Mouse (Mus musculus): ENCODE results near the gene Plagl1.
A peak's percentile ranks its signal among the peaks of the same experiment; 100 is the strongest.

Gene Plagl1

DNA sequence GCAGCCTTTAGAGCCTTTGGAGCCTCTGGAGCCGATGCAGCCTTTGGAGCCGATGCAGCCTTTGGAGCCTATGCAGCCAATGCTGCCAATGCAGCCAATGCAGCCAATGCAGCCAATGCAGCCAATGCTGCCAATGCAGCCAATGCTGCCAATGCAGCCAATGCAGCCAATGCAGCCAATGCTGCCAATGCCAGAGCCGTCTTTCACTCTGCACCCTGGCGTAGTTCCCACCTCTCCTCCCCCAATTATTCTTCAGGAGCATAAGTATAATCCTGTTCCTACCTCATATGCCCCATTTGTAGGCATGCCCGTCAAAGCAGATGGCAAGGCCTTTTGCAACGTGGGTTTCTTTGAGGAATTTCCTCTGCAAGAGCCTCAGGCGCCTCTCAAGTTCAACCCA, 67.6 kb downstream of the Plagl1 start:
- DNase-seq (ENCODE audit: low spot score in 2 of 2): no peak

DNA sequence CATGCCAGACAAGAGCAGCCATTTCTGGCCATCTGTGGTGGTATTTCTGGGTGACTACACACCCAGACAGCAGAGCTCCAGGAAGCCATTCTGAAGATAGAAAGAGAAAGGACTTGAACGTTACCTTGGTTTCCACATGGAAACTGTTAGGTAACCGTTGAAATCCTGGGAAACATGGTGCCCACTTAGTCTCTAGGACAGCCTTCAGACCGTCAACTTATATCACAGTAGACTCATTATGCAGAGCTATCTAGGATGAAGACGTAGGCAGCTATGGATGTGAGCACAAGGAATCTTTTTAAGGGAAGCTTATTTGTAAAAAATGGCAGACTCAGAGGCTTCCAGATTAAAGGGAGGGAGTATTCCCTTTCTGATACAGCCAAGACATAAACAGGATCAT, 73.5 kb downstream of the Plagl1 start:
- DNase-seq (ENCODE audit: low spot score in 2 of 2): no peak

DNA sequence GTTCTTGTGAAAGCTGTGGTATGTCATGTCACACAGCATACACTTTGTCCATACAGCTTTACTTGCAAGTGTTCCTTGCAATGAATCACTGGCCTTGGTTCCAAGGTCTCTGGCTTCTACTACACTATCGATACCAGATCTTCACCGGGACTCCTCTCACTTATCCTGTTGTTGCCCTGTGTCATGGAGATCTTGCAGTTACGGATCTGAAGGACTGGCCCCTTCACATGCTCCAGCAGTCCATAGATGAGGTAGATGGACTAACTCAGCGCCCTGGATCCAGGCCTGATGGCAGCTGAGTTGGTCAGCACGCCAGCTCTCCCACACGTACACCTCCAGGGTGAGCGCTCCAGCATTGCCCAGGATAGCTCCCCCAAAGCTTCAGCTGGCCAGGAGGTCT, 75.0 kb downstream of the Plagl1 start:
- DNase-seq (ENCODE audit: low spot score in 2 of 2): no peak

DNA sequence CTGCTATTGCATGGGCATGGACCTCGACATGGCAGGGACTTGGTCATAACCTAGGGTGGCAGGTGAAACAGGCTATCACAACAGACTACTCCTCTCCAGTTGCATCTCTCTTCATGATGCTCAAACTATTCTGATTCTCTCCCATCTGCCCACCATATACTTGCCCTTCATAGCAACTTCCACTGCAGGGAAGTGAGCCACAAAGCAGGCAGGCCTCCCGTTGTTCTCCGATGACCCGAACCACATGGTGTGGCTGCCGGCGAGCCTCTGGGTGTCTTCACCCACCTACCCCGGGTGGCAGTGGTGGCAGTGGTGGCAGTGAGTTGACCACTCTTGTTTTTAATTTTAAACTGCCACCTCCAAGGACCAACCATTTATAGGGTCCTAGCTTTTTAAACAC, 75.4 kb downstream of the Plagl1 start:
- no peak for DNase-seq (ENCODE audit: low spot score in 2 of 2)

DNA sequence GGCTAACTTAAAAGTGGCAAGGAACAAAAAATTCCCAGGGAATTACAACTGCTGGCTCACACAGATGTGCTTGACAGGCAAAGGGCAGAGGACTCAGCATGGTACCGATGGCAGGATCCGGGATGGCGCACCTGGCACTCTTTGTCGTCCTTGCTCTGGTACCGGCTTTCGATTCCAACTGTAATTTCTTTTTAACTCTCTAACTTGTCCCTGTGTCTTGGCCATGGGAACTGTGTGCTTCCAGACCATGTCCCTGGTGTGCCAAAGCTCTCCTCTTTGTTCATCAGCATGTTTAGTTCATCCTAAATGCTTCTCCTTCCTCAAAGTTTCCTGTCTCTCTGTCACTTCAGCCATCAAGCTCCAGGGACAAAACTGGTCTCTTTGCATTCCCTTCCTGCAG, 77.6 kb downstream of the Plagl1 start:
- DNase-seq (ENCODE audit: low spot score in 2 of 2): no peak

DNA sequence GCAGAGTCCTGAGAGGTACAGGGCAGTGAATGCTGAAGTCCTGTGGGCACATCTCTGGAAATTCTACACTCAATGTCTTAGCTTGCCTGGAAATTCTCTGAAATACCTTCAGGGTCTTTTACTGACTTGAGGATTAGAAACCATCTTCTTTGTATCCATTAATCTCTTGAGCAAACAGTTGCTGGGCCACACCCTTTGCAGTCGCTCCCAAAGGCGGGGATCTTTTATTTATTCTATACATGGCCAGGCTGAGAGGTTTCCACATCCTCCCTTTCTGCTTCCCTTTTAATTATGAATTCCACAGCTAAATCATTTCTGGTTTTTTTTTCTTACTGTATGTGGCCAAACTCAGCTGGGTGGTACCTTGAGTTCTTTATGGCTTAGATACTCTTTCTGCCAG, 80.1 kb downstream of the Plagl1 start:
- no peak for DNase-seq (ENCODE audit: low spot score in 2 of 2)

DNA sequence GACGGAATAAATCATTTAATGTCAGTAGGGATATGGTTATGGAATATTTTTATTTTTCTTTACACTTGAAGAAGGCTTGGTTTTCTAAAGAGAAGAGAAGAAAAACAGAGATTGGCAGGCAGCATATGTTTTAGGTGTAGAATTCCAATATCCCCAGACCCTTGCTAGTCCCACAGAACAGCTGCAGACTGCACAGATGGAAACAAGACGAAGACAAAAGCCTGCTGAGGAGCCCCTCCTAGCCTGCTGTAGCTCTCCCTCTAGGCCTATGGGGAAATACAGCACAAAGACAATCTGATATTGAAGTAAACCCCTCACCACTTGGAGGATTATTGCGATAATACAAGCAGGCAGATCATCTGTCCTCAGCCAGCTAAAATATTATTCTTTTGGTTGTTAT, 90.1 kb downstream of the Plagl1 start:
- no peak for DNase-seq (ENCODE audit: low spot score in 2 of 2)

DNA sequence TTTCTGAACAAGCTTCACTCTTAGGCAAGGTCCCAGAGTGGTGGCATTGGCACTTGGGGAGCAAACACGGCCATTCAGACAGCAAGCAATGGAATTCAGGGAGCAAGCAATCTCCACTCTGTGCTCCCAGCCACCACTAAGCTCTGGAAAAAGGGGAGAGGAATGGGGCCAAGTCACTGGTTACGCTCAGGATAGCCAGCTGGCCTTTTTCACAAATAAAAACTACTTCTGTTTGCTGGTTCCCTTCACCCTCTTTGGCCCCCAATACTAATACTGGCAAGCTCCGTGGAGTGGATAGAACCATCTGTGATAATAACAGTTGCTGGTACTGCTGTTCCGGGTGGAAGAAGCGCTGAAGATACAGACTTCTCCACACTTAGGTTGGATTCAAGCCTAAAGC, 91.0 kb downstream of the Plagl1 start:
- DNase-seq (ENCODE audit: low spot score in 2 of 2): no peak

DNA sequence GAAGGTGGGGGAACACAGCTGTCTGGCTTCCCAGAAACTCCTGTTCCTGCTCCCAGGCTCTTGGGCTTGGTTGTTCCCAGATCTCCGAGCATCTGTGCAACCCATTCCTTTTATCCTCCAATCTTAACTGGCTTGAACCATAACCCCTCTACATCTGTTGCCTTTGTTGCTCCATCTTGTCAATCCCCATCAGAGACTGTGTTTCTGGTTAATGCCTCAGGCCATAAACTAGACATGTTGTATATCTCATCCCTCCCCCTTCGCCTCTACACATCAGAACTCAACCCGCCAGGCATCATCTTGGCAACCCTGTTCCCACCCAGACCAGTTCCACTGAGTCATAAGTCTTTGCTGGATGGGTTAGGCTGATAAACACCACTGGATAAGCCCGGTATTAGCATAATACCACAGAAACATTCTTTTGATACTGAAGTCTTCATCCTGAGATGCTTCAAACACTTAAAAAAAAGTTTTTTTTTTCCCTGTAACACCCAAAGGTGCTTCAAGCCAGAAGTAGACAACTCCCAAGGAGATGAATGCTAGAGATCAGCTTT, 92.6 kb downstream of the Plagl1 start:
- no peak for DNase-seq (ENCODE audit: low spot score in 2 of 2)

DNA sequence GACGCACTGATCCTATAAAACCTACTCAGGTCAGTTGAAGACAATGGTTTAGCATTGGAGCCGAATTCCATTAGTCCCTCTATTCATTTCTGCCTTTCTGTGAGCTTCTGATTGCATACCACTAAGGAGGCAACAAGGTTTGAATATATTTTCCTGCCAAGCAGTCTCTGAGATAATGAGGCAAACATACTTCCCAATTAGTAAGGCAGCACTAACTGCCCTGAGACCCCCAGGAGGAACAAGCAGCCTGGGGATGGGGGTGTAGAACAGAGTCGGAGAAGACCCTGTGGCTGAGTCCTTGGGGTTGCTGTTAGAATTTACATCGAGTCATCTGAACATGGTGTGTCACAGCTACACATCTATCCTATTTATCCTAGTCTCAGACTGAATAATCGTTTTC, 95.1 kb downstream of the Plagl1 start:
- DNase-seq (ENCODE audit: low spot score in 2 of 2): no peak

DNA sequence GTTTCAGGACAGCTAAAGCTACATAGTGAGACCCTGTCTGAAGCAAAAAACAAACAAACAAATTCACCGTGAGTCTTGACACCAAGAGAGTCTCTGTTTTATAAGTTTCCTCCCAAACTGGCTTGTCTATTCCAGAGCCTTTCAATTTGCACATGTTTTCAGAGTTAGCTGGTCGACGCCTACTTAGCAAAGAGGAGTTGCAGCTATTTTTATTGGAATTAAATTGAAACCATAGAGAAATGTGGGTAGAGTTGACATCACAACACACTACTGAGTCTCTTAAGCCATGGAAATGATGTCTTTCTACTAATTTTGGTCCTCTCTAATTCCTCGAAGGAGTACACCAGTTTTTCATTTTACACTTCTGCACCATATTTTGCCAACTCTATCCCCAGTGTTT, 100.6 kb downstream of the Plagl1 start:
- DNase-seq (ENCODE audit: low spot score in 2 of 2): no peak

DNA sequence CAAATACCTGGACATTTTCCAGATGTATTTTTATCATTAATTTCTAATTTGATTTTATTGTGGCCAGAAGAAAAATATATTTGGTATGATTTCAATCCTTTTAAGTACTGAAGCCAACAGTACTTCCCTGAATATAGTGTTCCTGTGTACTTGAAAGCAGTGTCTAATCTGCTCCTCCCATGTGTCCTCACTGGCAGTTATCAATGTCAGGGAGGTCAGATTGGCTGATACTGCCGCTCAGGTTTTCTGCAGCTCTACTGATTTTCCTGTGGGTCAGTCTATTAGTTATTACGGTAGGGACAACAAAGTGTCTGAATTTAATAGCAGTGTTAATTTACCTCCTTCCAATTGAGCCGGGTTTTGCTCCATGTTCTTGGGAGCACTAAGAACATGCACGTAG, 101.7 kb downstream of the Plagl1 start:
- no peak for DNase-seq (ENCODE audit: low spot score in 2 of 2)

DNA sequence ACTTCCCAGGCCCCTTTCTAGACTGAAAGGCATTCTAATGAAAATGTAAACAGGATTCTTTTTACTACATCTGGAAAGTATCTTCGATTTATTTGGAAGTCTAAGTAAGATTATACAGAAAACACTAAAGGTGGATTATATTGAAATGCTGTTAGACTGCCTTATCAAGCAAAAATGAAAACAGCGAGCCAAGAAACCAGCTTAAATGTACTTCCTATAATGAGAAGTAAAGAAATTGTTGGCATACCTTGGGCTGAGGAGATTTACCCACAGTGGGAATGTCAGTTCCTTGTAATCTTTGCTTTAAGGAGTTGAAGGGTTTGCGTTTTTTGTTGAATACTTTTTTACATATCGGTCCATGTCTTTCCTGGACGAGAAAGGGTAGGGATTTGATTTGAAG, 108.2 kb downstream of the Plagl1 start:
- no peak for DNase-seq (ENCODE audit: low spot score in 2 of 2)

DNA sequence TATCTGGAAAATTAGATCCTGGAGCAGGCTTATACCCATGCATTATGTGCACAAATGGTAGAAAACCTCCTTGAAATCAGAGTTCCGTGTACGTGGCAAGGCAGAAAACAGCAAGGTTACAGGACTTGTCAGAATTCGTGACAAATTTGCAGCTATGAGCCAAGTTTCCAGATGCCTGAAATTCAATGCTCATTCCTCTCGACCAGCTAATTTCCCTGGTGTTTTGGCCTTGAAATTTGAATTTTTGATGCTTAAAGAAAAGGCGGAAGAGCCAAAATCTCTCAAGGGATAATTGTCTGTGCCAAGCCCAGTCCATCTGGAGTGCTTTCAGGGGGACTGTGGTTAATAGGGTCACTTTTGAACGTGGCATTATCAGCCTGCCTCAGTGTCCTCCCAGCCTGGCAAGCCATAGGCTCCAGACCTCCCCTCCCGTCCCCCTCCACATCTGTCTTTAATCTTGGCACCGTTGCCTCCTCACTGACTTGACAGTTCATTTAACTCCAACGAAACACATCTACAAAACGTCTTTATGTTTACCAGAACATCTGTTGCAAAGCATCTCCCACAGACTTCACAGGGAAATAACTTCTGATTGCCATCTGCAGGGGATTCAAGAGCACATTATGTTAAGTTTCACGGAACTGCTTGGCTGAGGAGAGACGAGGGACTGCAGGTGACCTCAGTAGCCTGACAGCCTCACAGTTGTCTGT, 110.6 kb downstream of the Plagl1 start:
- DNase-seq (ENCODE audit: low spot score in 2 of 2): peak in 1 of 2 experiments; percentile 28

DNA sequence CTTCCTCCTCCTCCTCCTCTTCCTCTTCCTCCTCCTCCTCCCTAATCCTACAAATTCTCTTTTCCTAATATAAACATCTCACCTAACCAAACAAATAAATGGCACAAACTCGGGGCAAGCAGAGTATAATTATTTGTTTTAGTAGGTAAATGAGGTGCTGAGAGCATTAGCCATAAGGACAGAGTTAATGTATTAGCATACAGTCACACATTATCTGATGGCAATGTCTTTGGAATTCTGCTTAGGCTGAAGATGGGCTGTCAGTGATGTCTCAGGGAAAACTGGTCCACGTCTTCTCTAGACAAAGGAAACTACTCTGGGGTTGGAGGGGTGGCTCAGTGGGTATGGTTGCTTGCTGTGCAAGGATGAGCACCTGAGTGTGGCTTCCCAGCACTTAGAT, 111.2 kb downstream of the Plagl1 start:
- no peak for DNase-seq (ENCODE audit: low spot score in 2 of 2)

DNA sequence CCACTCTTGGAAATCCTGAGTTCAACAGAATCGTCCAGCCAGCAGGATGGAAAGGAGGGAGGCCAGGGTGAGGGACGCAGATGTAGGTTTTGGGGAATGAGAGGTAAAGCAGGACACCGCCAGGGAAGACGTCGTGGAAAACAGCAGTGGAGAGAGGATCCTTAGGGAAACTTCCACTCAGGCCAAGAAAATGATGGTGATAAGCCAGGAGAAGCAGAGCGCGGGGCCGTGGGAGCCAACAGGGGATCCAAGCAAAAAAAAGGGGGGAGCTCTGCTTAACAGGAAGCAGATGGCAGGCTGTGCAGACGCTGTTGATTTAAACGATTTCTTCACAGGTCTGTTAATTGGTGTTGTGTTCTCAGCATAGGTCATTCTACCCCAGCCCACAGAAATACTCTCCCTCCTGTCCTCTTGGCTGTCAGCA, 112.5 kb downstream of the Plagl1 start:
- DNase-seq (ENCODE audit: low spot score in 2 of 2): peak in 1 of 2 experiments; percentile 28

DNA sequence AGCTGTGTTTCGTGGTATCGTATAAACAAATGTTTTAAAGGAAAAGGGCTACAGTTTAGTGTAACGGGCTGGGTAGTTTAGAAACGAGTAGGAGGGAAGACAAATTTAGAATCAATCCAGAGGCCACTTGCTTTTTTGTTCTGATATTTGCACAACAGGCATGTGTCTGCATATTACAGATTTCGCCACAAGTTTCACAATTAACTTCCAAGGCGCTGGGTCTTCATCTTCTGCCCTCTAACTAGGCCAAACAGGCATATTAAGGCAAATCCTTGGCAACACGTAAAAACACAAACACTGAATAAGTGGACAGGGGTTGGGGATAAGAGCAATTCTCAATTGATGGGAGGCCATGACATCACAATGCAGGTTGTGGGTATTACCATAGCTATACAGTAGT, 115.6 kb downstream of the Plagl1 start:
- DNase-seq (ENCODE audit: low spot score in 2 of 2): no peak

DNA sequence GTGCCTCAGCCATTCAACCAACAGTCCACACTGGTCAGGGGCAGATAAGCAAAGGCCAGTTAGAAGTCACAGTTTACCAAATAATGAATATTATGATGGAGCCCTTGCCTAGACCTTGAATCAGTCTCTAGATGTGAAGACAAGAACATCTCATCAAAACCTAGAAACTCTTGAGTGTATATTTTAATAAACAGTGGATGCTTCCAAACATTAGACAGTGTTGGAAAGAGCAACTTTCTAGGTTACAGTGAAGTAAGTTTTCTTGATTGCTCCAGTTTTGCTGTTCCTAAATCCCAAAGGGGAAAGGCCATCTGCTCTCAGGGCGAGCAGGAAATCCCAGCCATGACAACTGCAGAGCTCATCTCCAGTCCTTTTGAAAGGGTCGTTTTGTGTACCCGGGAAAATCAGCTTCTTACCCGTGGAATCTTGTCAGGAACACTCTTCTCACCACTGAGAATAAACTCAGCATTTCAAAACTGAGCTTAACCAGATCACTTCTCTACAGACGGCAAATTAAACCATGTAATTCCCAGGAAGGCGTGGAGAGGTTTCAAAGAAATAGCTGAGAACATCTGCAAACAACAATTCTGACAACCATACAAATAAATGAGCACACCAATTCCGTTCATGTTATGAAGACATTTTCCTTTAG, 117.8 kb downstream of the Plagl1 start, which contains the start of gene Zc2hc1b:
TSS of gene Zc2hc1b (minus strand) at position 51 of the 652 bp plus-strand sequence.
- no peak for DNase-seq (ENCODE audit: low spot score in 2 of 2)

DNA sequence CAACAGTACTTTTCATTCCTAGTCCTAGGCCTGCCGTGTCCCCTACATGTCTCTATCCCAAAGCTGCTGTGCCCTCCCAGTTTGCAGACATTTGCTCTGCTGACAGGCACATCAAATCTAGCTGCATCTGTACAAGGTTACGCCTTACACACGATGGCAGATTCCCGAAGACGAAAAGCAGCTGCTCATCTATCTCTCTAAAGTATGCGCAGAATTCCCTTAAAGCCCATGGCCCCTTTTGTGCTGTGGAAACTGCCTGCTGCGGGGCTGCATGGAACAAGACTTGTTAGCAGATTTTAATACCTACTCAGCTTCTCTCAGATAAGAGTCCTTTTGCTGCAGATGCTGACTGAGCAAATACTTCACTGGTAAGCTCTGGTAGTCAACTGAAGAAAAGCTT, 119.9 kb downstream of the Plagl1 start:
- no peak for DNase-seq (ENCODE audit: low spot score in 2 of 2)
